Mouse (Mus musculus): ENCODE results near the gene Atp2b4. TPM values are rescaled to one million over a fixed set of nuclear protein-coding genes. Genes with fewer than 3 reads are reported as not detected.

Gene Atp2b4
- polyA plus RNA-seq, 1 experiment: 8.0 TPM

GRCm38 (mm10) chr1:133788864-133789263 is 12.0 kb downstream of the Atp2b4 start:
- no peak for DNase-seq (ENCODE audit: low read depth in 1 of 2, low spot score in 2 of 2)
- 79% methylated on average over 5 of the region's 5 CpGs for WGBS
- Histone ChIP-seq H3K36me3 (ENCODE audit: control insufficient read depth, insufficient read depth, low read length) (no peaks in the 10 kb centered on the region), H3K4me3 (ENCODE audit: extremely low read depth, insufficient read depth, insufficient read length) (no peak overlapping the region), H3K27me3 (ENCODE audit: control insufficient read depth, insufficient read depth, low read length) (no peaks in the 10 kb centered on the region), H3K4me1 (ENCODE audit: control insufficient read depth, insufficient read depth, insufficient read length) (no peaks in the 10 kb centered on the region), H3K27ac (ENCODE audit: insufficient read depth, low read length) (no peak overlapping the region)
- no peak for TF ChIP-seq POLR2A (IDR thresholded peaks at IDR 0.05; ENCODE audit: low read depth, low read length)
- no peak for TF ChIP-seq CTCF (IDR thresholded peaks at IDR 0.05; ENCODE audit: extremely low read depth, insufficient read depth, insufficient read length, insufficient replicate concordance)

DNA sequence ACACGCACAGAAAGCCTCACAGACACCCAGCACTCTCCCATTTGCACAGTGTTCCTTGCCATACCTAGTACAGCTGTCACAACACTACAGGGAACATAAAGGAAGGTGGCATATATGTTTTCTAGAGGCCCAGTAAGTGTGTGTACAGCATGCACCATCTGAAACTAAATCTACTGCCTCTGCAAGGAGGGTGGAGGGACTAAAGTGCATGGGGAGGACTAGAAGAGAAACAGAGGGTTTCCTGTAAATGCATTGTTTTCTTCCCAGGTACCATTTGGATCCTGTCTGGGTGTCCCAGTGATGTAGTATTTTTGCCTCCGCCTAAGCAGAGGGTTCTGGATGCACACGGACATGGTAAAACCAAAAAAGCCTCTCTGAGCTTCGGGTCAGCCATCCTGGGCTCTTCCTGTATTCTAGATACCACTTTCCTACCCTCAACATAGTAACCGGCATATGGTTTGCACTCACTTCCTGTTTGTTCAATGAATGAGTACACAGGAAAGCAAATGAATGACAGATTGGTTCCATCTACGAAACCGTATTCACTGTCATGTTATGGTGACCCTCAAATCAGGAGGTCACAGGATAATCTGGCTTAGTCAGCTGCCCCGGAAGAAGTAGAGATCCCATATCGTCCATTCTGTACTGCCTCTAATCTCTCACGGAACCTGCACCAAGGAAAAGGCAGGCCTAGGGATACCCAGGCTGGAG is 13.2 kb downstream of the Atp2b4 start:
- DNase-seq (ENCODE audit: low read depth in 1 of 2, low spot score in 2 of 2): no peak
- Histone ChIP-seq H3K4me1 (ENCODE audit: control insufficient read depth, insufficient read depth, insufficient read length) (no peaks in the 10 kb centered on the region), H3K36me3 (ENCODE audit: control insufficient read depth, insufficient read depth, low read length) (no peaks in the 10 kb centered on the region), H3K4me3 (ENCODE audit: extremely low read depth, insufficient read depth, insufficient read length) (no peak overlapping the region), H3K27me3 (ENCODE audit: control insufficient read depth, insufficient read depth, low read length) (no peaks in the 10 kb centered on the region), H3K27ac (ENCODE audit: insufficient read depth, low read length) (no peak overlapping the region)
- 70% methylated on average over 10 of the region's 10 CpGs for WGBS
- no peak for TF ChIP-seq POLR2A (IDR thresholded peaks at IDR 0.05; ENCODE audit: low read depth, low read length)

DNA sequence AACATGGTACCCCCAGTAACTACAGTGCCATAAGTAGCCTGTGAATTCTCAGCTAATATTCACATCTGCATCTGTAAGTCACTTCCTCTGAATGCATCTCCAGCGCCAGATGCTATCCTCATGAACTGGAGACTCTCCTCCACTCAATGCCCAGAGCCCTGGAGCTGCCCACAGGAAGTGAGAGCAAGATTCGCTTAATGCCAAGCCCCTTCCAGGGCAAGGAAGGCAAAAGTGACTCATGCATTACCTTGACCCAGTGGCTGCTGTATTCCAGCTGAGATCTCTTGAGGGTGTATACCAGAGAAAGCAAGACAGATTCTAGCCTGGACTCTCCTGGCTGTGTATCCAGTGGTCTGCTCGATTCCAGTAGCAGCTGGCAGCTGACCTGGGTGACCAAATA is 16.2 kb downstream of the Atp2b4 start:
- Histone ChIP-seq H3K27ac (ENCODE audit: insufficient read depth, low read length) (no peak overlapping the region), H3K4me3 (ENCODE audit: extremely low read depth, insufficient read depth, insufficient read length) (no peak overlapping the region), H3K27me3 (ENCODE audit: control insufficient read depth, insufficient read depth, low read length) (no peaks in the 10 kb centered on the region), H3K36me3 (ENCODE audit: control insufficient read depth, insufficient read depth, low read length) (no peaks in the 10 kb centered on the region), H3K4me1 (ENCODE audit: control insufficient read depth, insufficient read depth, insufficient read length) (no peaks in the 10 kb centered on the region)
- WGBS: 83% methylated on average over 3 of the region's 3 CpGs
- DNase-seq (ENCODE audit: low read depth in 1 of 2, low spot score in 2 of 2): no peak
- no peak for TF ChIP-seq POLR2A (IDR thresholded peaks at IDR 0.05; ENCODE audit: low read depth, low read length)
- TF ChIP-seq CTCF (IDR thresholded peaks at IDR 0.05; ENCODE audit: extremely low read depth, insufficient read depth, insufficient read length, insufficient replicate concordance): no peak

- H3K27me3 ChIP-seq (ENCODE audit: control insufficient read depth, insufficient read depth, low read length): no peaks in the 10 kb centered on the region
- 70% methylated on average over 3 of the region's 3 CpGs for WGBS
- no peak for TF ChIP-seq CTCF (IDR thresholded peaks at IDR 0.05; ENCODE audit: extremely low read depth, insufficient read depth, insufficient read length, insufficient replicate concordance)
- no peak for TF ChIP-seq POLR2A (IDR thresholded peaks at IDR 0.05; ENCODE audit: low read depth, low read length)
- H3K4me1 ChIP-seq (ENCODE audit: control insufficient read depth, insufficient read depth, insufficient read length): no peaks in the 10 kb centered on the region
- no peak overlapping the region for H3K27ac ChIP-seq (ENCODE audit: insufficient read depth, low read length)
- no peak for DNase-seq (ENCODE audit: low read depth in 1 of 2, low spot score in 2 of 2)
- no peaks in the 10 kb centered on the region for H3K36me3 ChIP-seq (ENCODE audit: control insufficient read depth, insufficient read depth, low read length)
- H3K4me3 ChIP-seq (ENCODE audit: extremely low read depth, insufficient read depth, insufficient read length): no peak overlapping the region
Observed at GRCm38 (mm10) chr1:133781531-133781930, 19.3 kb downstream of the Atp2b4 start.

DNA sequence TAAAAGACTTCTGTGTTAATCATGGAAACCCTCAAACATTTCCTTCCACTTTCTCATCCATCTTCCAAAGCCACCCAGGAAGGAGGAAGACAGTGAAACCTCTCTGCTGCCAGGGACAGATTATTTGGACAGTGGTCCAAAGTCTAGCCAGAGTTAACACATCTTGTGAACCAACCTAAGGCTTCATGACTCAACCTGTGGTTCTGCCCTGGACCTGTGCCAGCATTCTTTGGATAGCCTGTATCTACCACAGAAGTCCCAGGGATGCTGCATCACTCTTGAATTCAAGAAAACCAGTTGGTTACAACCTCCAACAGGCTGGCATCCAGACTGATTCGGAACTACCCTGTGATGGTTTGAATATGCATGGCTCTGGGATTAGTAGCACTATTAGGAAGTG is 21.8 kb downstream of the Atp2b4 start:
- H3K4me1 ChIP-seq (ENCODE audit: control insufficient read depth, insufficient read depth, insufficient read length): no peaks in the 10 kb centered on the region
- H3K36me3 ChIP-seq (ENCODE audit: control insufficient read depth, insufficient read depth, low read length): no peaks in the 10 kb centered on the region
- H3K4me3 ChIP-seq (ENCODE audit: extremely low read depth, insufficient read depth, insufficient read length): no peak overlapping the region
- 90% methylated on average over 1 of the region's 1 CpGs for WGBS
- no peaks in the 10 kb centered on the region for H3K27me3 ChIP-seq (ENCODE audit: control insufficient read depth, insufficient read depth, low read length)
- no peak for DNase-seq (ENCODE audit: low read depth in 1 of 2, low spot score in 2 of 2)
- TF ChIP-seq CTCF (IDR thresholded peaks at IDR 0.05; ENCODE audit: extremely low read depth, insufficient read depth, insufficient read length, insufficient replicate concordance): no peak
- no peak for TF ChIP-seq POLR2A (IDR thresholded peaks at IDR 0.05; ENCODE audit: low read depth, low read length)
- no peak overlapping the region for H3K27ac ChIP-seq (ENCODE audit: insufficient read depth, low read length)

DNA sequence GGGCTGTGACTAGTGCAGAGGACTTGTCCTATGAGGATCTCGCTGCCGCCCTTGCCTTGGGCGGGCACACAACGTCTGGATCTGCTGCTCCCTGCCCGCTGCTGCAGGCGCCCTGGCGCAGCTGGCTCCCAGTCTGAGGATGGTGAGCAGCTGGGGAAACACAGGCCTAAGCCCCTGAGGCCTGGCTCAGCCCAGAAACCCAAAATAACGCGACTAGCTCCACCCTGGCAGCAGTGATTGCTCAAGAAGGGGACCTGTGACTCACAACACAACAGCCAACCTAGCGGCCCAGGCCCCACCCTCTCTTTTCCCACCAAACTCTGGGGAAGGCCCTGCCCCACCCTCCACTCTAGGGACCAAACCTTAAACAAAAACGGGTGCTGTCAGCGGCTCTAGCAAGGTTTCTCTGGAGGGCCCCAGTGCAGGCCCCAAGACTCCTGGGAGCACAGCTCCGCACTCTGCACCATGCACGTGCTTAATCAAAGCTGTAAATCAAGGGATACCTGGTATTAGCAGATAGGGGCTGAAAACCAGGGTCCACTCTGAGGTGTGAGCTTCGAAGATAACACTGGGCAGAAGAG is 23.1 kb downstream of the Atp2b4 start:
- Histone ChIP-seq H3K4me3 (ENCODE audit: extremely low read depth, insufficient read depth, insufficient read length) (no peak overlapping the region), H3K4me1 (ENCODE audit: control insufficient read depth, insufficient read depth, insufficient read length) (no peaks in the 10 kb centered on the region), H3K27me3 (ENCODE audit: control insufficient read depth, insufficient read depth, low read length) (no peaks in the 10 kb centered on the region), H3K36me3 (ENCODE audit: control insufficient read depth, insufficient read depth, low read length) (no peaks in the 10 kb centered on the region), H3K27ac (ENCODE audit: insufficient read depth, low read length) (no peak overlapping the region)
- DNase-seq (ENCODE audit: low read depth in 1 of 2, low spot score in 2 of 2): no peak
- whole genome bisulfite sequencing: 84% methylated on average over 15 of the region's 15 CpGs
- TF ChIP-seq POLR2A (IDR thresholded peaks at IDR 0.05; ENCODE audit: low read depth, low read length) (no peak), CTCF (IDR thresholded peaks at IDR 0.05; ENCODE audit: extremely low read depth, insufficient read depth, insufficient read length, insufficient replicate concordance) (no peak)

DNA sequence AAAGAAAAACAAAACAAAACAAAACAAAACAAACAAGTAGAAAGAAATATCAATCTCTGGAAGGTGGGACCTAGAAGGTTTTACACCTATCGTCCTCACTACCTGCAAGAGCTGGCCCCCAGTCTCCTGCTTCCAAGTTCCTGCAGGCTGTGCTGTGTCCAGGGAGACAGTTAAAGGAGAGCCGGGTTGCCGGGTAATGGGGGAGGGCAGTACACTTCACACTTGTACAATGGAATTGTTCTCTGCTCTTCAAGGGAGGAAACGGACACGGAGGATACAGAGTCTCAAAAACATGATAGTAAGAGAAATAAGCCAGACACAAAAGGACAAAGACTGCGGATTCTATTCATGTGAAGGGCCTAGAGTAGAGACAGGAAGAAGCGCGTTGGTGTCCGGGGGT is 28.3 kb downstream of the Atp2b4 start:
- no peaks in the 10 kb centered on the region for H3K36me3 ChIP-seq (ENCODE audit: control insufficient read depth, insufficient read depth, low read length)
- TF ChIP-seq POLR2A (IDR thresholded peaks at IDR 0.05; ENCODE audit: low read depth, low read length): no peak
- TF ChIP-seq CTCF (IDR thresholded peaks at IDR 0.05; ENCODE audit: extremely low read depth, insufficient read depth, insufficient read length, insufficient replicate concordance): no peak

More for the DNA sequence above, 28.3 kb downstream of the Atp2b4 start:
- no peaks in the 10 kb centered on the region for H3K4me1 ChIP-seq (ENCODE audit: control insufficient read depth, insufficient read depth, insufficient read length)
- WGBS: 92% methylated on average over 9 of the region's 9 CpGs
- H3K27me3 ChIP-seq (ENCODE audit: control insufficient read depth, insufficient read depth, low read length): no peaks in the 10 kb centered on the region
- H3K4me3 ChIP-seq (ENCODE audit: extremely low read depth, insufficient read depth, insufficient read length): no peak overlapping the region
- DNase-seq (ENCODE audit: low read depth in 1 of 2, low spot score in 2 of 2): no peak
- H3K27ac ChIP-seq (ENCODE audit: insufficient read depth, low read length): no peak overlapping the region
